Mouse (Mus musculus): ENCODE data around the gene Btg4.

The Btg4 gene

DNA sequence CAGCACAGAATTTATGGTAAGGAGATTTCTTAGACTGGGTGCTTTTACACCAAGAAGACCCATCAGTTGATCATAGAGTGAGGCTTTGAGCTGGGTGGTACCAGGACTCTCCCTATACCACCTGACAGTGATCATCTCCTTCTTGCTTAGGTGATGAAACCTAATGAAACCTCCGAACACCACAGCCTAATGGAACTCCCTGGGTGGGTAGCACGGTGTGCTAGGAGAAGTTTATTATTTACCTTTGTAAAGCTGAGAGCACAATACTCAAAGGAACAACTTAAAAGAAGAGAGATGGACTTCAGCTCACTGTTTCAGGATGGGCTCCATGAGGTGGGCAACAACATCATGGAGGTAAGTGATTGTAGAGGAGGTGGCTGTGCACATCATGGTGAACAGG, at the start of gene Btg4:
Gene Btg4 (plus strand): TSS at position 301 of the 400 bp plus-strand sequence.
- DNase-seq (ENCODE audit: low read depth), result no peak

DNA sequence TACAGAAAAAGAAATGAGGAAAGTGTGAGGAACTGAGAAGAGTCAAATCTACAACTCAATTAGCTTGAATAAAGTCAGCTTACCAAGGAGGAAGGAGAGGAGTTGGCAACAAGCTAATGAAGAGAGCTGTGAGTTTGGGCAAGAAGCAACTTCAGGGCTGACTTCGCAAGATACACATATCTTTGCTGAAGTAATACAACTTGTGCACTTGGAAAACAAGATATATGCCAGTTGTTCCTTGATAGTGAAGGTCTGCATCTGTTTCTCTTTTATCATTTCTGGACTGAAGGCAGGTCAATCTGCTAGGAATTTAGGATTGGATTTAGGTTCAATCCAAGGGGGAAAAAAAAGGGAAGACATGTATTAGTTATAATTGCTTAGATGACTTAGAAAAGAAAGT, 47.1 kb upstream of the Btg4 start:
- no peak for DNase-seq (ENCODE audit: low read depth)

DNA sequence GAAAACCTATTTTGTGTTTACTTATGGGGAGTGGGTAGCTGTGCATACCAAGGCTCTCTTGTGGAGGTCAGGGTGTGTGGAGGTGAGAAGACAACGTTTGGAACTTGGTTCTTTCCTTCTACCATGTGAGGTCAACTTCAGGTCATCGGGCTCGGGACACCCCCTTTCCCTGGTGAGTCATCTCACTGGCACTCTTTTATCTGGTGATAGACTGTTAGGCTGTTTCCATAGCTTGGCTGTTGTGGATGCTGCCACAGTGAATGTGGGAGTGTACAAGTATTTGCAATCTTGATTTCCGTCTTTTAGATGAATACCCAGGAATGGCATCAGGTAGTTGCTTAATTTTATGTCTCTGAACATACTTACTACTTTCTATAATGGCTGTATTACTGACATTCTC, 45.0 kb upstream of the Btg4 start:
- DNase-seq (ENCODE audit: low read depth), result peak; percentile 40

DNA sequence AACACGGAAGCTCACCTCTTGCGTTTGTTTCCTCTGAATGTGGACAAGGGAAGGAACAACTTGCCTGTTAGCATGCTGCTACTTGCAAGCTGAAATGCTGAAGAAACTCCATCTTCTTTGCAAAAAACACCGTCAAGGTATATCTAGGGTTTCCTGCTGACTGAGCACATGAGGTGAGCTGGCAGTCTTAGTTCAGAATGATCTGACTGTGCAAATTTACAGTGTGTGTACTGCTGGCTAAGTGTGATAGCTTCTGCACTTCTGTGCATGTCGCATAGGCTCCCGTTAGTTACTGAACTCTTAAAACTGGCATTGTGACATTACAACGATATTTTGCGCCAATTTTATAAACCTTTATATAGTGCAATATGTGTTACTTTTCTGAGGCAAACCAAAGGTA, 41.0 kb upstream of the Btg4 start:
- peak; percentile 34 for DNase-seq (ENCODE audit: low read depth)

DNA sequence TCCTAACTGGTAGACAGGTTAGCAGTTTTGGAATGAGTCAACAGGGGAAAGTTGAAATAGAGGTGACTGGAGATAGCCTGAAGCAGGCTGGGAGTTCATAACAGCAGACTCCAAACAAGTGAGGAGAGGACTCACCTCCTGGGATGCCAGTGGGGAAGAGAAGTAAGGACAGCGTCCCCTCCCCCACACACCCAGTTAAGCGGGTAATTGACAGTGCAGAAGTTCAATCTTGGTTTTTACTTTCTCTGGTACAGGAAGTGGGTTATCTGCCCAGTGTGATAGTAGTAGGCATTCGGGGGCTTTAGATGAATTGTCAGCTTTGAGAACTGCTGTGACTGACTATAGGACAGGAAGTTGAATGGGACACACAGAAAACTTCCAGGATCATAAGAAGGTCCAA, 40.4 kb upstream of the Btg4 start:
- DNase-seq (ENCODE audit: low read depth), result peak; percentile 60

DNA sequence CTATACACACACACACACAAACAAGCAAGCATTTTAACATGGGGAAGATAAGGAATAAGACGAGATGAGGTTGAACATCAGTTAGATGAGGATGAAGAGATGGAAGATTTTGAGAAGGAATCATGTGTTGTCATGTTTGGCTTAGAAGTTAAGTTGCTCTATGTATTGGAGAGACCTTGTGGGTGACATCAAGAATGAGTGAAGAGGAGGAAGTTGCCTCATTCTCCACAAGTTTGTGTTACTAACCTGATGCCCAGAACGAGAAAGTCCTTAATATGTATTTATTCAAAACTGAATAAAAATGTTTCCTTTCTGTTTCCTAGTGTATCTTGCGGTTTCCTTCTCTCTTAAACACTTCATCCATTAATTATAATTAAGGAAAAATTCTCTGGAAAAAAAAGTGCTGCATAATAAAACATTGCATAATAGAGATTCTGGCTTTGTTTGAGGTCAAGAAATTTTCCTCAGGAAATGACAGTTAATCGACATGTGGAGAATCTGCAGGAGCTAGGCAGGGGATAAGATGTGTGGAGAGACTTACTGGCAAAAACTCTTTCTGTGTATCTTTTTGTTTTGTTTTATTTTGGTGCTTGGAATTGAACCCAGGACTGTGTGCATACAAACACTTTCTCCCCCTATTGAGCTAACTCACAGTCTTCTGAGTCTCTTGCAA, 39.4 kb upstream of the Btg4 start:
- no peak for DNase-seq (ENCODE audit: low read depth)

DNA sequence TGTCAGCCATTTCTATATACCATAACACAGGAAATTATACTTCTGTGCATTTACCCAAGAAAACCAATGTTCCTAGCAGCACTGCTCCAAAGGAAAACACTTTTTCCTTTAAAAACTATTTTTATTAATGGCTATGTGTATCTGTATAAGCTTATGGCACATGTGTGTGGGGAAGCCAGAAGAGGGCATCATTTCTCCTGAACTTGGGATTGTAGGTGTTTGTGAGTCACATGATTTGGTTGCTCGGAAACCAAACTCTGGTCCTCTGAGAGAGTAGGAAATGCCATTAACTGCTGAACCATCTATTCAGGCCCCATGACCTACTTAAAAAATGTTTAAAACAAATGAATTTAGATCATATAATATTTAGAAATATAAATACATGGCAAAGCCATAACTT, 33.7 kb upstream of the Btg4 start:
- DNase-seq (ENCODE audit: low read depth), result no peak

DNA sequence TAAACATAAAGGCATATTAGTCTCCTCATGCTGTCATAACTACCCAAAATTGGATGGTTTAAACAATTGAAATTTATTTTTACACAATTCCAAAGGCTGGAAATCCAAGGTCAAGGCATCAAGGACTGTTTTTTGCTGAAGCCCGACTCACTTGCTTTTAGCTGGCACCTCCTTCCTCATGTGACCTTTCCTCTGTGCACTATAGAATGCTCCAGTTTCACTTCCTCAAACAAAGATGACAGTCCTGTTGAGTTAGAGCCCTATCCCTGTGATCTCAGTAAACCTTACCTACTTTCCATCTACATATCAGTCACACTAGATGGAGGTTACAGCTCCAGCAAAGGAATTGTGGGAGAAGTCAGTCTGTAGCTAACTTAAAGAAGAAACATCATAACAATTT, 30.6 kb upstream of the Btg4 start:
- no peak for DNase-seq (ENCODE audit: low read depth)

- DNase-seq (ENCODE audit: low read depth), result no peak
Measured at GRCm38 (mm10) chr9:51031603-51032002, 29.1 kb upstream of the Btg4 start.

- no peak for DNase-seq (ENCODE audit: low read depth)
Measured at GRCm38 (mm10) chr9:51032291-51032690, 28.4 kb upstream of the Btg4 start.

GRCm38 (mm10) chr9:51032785-51033529, 27.7 kb upstream of the Btg4 start:
- DNase-seq (ENCODE audit: low read depth), result peak; percentile 57

DNA sequence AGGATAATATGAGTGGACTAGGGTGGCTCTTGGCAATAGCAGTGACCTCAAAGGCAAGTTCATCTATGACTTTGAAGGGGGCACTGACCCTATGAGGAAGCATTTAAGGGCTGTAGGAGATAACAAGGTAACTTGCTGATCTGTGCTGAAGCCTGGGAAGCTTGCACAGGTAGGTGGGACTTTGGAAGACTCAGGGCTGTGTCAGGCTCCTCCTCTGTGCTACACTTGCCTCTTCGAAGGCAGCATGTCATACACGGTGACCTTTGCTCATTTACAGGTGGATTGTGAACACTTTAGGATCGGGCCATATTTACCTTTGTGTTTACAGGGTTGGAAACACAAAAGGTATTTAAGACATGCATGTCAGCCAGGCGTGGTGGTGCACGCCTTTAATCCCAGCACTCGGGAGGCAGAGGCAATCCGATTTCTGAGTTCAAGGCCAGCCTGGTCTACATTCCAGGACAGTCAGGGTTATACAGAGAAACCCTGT, 19.2 kb upstream of the Btg4 start:
- DNase-seq (ENCODE audit: low read depth), result no peak

DNA sequence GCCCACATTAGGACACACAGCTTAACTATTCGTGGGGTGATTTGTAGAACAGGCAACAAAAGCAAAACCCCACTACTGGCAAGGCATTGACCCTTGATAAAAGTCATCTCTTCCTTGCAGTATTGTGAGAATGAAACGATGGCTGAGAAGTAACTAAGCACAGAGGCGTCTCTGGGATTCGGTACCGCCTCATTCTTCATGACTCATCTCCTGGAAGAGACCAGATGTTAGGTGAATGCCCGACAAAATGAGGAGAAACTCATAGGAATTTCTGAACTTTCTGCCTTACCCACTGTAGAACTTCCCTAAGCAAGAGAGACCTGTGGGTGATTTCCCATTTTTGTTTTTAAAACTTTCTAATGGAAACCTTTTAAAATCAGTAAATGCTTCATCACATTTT, 18.6 kb upstream of the Btg4 start:
- DNase-seq (ENCODE audit: low read depth), result no peak

GRCm38 (mm10) chr9:51052180-51052579, 8.5 kb upstream of the Btg4 start:
- DNase-seq (ENCODE audit: low read depth), result peak; percentile 74

GRCm38 (mm10) chr9:51056360-51057324, 4.1 kb upstream of the Btg4 start:
- DNase-seq (ENCODE audit: low read depth), result no peak

GRCm38 (mm10) chr9:51058951-51059521, 1.7 kb upstream of the Btg4 start:
- DNase-seq (ENCODE audit: low read depth), result no peak

- no peak for DNase-seq (ENCODE audit: low read depth)
Measured at GRCm38 (mm10) chr9:51068202-51068601, 7.5 kb downstream of the Btg4 start.

- no peak for DNase-seq (ENCODE audit: low read depth)
Measured at GRCm38 (mm10) chr9:51070801-51071200, 10.1 kb downstream of the Btg4 start.

GRCm38 (mm10) chr9:51075780-51076179, 15.1 kb downstream of the Btg4 start:
- no peak for DNase-seq (ENCODE audit: low read depth)

- no peak for DNase-seq (ENCODE audit: low read depth)
Measured at GRCm38 (mm10) chr9:51076300-51076978, 15.7 kb downstream of the Btg4 start.

GRCm38 (mm10) chr9:51076979-51077315, 16.2 kb downstream of the Btg4 start, which contains the start of gene Layn:
Gene Layn, minus strand, starts transcription at chr9:51077094.
- peak; percentile 9 for DNase-seq (ENCODE audit: low read depth)

All from induced T-regulatory cell, adult 2 months (primary cell).